Mouse (Mus musculus): ENCODE data around the gene Msl1. TPM values are rescaled to one million over a fixed set of nuclear protein-coding genes. Genes with fewer than 3 reads are reported as not detected.

Gene Msl1
- polyA plus RNA-seq, 1 experiment from 2014 or later = 28.0 TPM

DNA sequence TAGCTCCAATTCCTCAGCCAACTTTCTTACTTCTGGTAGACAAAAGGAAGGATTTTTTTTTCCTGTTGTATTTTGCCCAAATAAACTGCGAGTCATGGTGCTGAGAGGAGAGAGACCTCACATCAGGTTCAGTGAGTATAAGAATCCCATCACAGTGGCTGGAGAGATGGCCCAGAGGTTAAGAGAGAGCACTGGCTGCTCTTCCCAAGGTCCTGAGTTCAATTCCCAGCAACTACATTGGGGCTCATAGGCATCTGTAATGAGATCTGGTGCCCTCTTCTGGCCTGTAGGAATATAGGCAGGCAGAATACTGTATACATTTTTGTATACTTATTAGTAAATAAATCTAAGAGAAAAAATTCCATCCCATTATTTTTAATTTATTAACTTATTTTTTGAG is 7.6 kb upstream of the Msl1 start:
- H3K4me1 ChIP-seq (replicated peaks; ENCODE audit: control insufficient read depth, insufficient read depth, low read length) = peaks cover 19% of the 10 kb centered on the region
- H3K4me2 ChIP-seq (replicated peaks; ENCODE audit: low read depth, low read length) = no peak overlapping the region
- no peaks in the 10 kb centered on the region for H3K9me3 ChIP-seq (ENCODE audit: control insufficient read depth, low read length)
- no peak overlapping the region for H3K9ac ChIP-seq (ENCODE audit: low read depth, low read length)
- no peak overlapping the region for H3K27ac ChIP-seq (ENCODE audit: low read depth, low read length)
- ATAC-seq (ENCODE audit: low FRiP score) = no peak
- H3K4me3 ChIP-seq (ENCODE audit: low read depth, low read length) = no peak overlapping the region
- H3K27me3 ChIP-seq (ENCODE audit: control insufficient read depth, insufficient read depth, low read length) = no peaks in the 10 kb centered on the region
- no peaks in the 10 kb centered on the region for H3K36me3 ChIP-seq (ENCODE audit: control insufficient read depth, insufficient read depth, low read length)
- peak; percentile 19 for DNase-seq (ENCODE audit: low spot score)
- WGBS = 90% methylated on average over 1 of the region's 1 CpGs

DNA sequence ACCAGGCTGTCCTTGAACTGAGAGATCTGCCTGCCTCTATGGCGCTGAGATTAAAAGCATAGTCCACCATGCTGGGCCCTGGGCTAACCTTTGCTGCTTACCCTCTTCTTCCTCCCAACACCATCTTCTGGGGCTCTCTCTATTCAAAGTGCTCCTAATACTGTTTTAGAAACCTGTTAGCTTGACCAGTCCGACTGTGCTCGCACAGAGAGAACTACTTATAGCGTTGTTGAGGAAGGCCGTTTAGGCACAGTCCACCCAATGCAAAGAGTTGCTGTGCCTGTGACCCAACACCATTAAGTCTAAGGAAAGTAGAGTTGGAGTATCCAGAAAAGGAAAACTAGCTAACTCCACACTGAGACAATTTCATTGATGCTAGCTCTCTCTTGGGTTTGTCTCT is 7.2 kb upstream of the Msl1 start:
- no peaks in the 10 kb centered on the region for H3K9me3 ChIP-seq (ENCODE audit: control insufficient read depth, low read length)
- H3K36me3 ChIP-seq (ENCODE audit: control insufficient read depth, insufficient read depth, low read length) = no peaks in the 10 kb centered on the region
- 96% methylated on average over 5 of the region's 5 CpGs for WGBS
- DNase-seq (ENCODE audit: low spot score) (no peak), ATAC-seq (ENCODE audit: low FRiP score) (no peak)
- H3K27ac ChIP-seq (ENCODE audit: low read depth, low read length) = no peak overlapping the region
- H3K9ac ChIP-seq (ENCODE audit: low read depth, low read length) = no peak overlapping the region
- no peaks in the 10 kb centered on the region for H3K27me3 ChIP-seq (ENCODE audit: control insufficient read depth, insufficient read depth, low read length)
- peaks cover 15% of the 10 kb centered on the region; the same call in 1 of the 2 replicates for H3K4me1 ChIP-seq (replicated peaks; ENCODE audit: control insufficient read depth, insufficient read depth, low read length)
- no peak overlapping the region for H3K4me2 ChIP-seq (replicated peaks; ENCODE audit: low read depth, low read length)
- no peak overlapping the region for H3K4me3 ChIP-seq (ENCODE audit: low read depth, low read length)

DNA sequence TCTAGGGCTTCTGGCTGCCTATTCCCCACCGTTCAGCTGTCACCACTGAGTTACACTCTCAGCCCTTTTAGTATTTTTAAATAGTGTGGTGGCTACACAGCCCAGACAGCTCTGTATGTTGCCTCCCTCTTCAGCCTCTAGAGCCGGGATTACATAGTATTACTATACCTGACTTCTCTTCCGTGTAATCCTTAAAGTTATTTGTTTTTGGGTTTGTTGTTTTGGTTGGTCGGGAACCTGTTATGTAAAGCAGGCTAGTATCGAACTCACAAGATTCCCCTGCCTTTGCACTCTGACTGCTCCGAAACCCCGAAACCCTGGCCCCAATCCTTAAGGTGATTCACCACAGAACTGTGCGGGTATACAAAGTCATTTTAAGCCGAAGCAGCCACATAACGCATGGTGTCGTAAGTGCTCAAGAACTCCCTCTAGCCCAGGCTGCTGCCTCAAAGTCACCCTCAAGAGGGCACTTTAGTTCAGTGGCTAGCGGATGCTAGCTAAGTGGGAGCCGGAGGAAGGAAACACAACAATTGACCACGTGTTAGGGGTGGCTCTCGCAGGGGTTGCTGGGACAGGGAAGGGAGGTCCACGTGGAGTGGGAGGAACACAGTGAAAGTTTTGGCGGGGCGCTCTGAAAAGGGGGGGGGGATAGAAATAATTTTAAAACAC is 6.6 kb upstream of the Msl1 start:
- H3K27me3 ChIP-seq (ENCODE audit: control insufficient read depth, insufficient read depth, low read length) = no peaks in the 10 kb centered on the region
- H3K27ac ChIP-seq (ENCODE audit: low read depth, low read length) = 0 out of 2 replicates have a peak overlapping the region, but pooled peaks have one; percentile 12
- no peaks in the 10 kb centered on the region for H3K36me3 ChIP-seq (ENCODE audit: control insufficient read depth, insufficient read depth, low read length)
- H3K4me2 ChIP-seq (replicated peaks; ENCODE audit: low read depth, low read length) = peak overlapping the region; percentile 93
- H3K4me3 ChIP-seq (ENCODE audit: low read depth, low read length) = peak overlapping the region; percentile 41
- peak; percentile 87 for DNase-seq (ENCODE audit: low spot score)
- H3K9me3 ChIP-seq (ENCODE audit: control insufficient read depth, low read length) = no peaks in the 10 kb centered on the region
- 16% methylated on average over 18 of the region's 18 CpGs for WGBS
- no peak overlapping the region; the same call in 1 of the 2 replicates for H3K9ac ChIP-seq (ENCODE audit: low read depth, low read length)
- peaks cover 14% of the 10 kb centered on the region for H3K4me1 ChIP-seq (replicated peaks; ENCODE audit: control insufficient read depth, insufficient read depth, low read length)
- ATAC-seq (ENCODE audit: low FRiP score) = peak; percentile 87

DNA sequence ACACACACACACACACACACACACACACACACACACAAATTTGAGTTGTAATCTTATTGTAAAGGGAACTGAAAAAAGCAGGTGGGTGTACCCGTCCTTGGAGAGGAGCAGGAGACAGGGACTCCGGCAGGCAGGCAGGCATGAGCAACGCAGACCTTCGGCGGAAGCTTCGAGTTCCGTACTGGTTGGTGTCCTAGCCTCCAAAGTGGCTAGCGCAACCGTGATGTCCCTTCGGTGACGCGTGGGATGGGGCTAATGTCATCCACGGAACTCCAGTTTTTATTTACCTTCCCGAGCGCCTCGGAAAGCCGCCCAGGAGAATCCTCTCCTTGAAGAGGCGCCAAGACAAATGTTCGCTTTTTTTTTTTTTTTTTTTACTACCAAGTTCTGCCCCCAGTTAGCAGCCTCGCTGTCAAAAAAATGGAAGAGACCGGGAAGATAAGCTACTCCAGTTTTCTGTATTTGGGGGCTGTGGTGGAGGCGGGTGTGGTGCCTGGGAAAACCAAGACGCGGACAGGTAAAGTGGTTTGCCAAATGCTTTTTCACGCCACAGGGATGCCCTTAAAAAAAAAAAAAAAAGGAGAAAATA is 6.0 kb upstream of the Msl1 start:
- WGBS = 2% methylated on average over 25 of the region's 25 CpGs
- H3K9me3 ChIP-seq (ENCODE audit: control insufficient read depth, low read length) = no peaks in the 10 kb centered on the region
- H3K27ac ChIP-seq (ENCODE audit: low read depth, low read length) = no peak overlapping the region
- DNase-seq (ENCODE audit: low spot score) = no peak
- peak overlapping the region; percentile 57; the same call in 1 of the 2 replicates for H3K9ac ChIP-seq (ENCODE audit: low read depth, low read length)
- ATAC-seq (ENCODE audit: low FRiP score) = peak; percentile 41; the same call in 1 of the 2 replicates
- H3K4me1 ChIP-seq (replicated peaks; ENCODE audit: control insufficient read depth, insufficient read depth, low read length) = peaks cover 15% of the 10 kb centered on the region
- no peaks in the 10 kb centered on the region for H3K36me3 ChIP-seq (ENCODE audit: control insufficient read depth, insufficient read depth, low read length)
- H3K4me3 ChIP-seq (ENCODE audit: low read depth, low read length) = peak overlapping the region; percentile 41
- no peaks in the 10 kb centered on the region for H3K27me3 ChIP-seq (ENCODE audit: control insufficient read depth, insufficient read depth, low read length)
- H3K4me2 ChIP-seq (replicated peaks; ENCODE audit: low read depth, low read length) = peak overlapping the region; percentile 93

DNA sequence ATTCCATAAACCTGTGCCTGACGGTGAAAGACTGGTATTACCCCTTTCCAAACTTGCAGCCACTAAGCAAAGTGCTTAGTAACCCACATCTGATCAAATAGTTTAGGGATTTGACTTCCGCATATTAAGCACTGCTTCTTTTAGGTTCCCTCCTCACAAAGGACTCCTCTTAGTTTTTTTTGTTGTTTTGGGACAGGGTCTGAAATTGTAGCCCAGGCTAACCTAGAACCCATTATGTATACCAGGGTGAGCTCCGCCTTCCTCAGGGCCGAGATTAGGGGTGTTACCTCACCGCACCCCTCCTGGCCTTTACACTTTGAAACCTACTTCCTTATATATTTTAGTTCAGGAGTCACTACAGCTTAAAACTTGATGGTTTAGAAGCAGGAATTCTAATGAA is 5.5 kb upstream of the Msl1 start:
- H3K4me2 ChIP-seq (replicated peaks; ENCODE audit: low read depth, low read length) = peak overlapping the region; percentile 93; the same call in 1 of the 2 replicates
- no peaks in the 10 kb centered on the region for H3K27me3 ChIP-seq (ENCODE audit: control insufficient read depth, insufficient read depth, low read length)
- DNase-seq (ENCODE audit: low spot score) = no peak
- WGBS = 38% methylated on average over 5 of the region's 5 CpGs
- H3K4me3 ChIP-seq (ENCODE audit: low read depth, low read length) = peak overlapping the region; percentile 41; the same call in 1 of the 2 replicates
- H3K27ac ChIP-seq (ENCODE audit: low read depth, low read length) = no peak overlapping the region
- no peak overlapping the region for H3K9ac ChIP-seq (ENCODE audit: low read depth, low read length)
- no peaks in the 10 kb centered on the region for H3K9me3 ChIP-seq (ENCODE audit: control insufficient read depth, low read length)
- H3K4me1 ChIP-seq (replicated peaks; ENCODE audit: control insufficient read depth, insufficient read depth, low read length) = peaks cover 15% of the 10 kb centered on the region
- no peak for ATAC-seq (ENCODE audit: low FRiP score)
- H3K36me3 ChIP-seq (ENCODE audit: control insufficient read depth, insufficient read depth, low read length) = no peaks in the 10 kb centered on the region

DNA sequence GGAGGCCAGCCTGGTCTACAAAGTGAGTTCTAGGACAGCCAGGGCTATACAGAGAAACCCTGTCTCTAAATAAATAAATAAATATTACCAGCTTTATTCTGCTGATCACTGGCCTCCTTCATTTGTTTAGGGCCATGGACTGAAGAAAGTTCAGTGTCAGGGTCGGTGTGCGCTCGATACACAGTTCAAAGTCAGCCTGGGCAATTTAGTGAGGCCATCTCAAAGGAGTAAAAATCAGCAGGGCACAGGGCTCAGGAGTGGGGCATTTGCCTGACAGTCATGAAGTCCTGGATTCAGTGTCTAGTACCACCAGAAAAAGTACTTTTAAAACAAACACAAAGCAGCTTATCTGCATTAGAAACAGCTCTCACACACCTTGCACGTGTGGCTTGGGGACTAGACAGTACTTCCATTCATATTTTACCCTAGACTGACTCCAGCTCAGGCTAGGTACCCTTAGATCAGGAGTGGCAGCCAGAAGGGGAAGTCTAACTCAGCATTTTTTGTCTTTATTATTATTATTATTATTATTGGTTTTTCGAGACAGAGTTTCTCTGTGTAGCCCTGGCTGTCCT is 4.6 kb upstream of the Msl1 start:
- Histone ChIP-seq H3K9ac (ENCODE audit: low read depth, low read length) (no peak overlapping the region), H3K4me2 (replicated peaks; ENCODE audit: low read depth, low read length) (no peak overlapping the region), H3K4me1 (replicated peaks; ENCODE audit: control insufficient read depth, insufficient read depth, low read length) (peaks cover 15% of the 10 kb centered on the region), H3K27me3 (ENCODE audit: control insufficient read depth, insufficient read depth, low read length) (no peaks in the 10 kb centered on the region), H3K36me3 (ENCODE audit: control insufficient read depth, insufficient read depth, low read length) (no peaks in the 10 kb centered on the region), H3K9me3 (ENCODE audit: control insufficient read depth, low read length) (no peaks in the 10 kb centered on the region), H3K4me3 (ENCODE audit: low read depth, low read length) (no peak overlapping the region), H3K27ac (ENCODE audit: low read depth, low read length) (no peak overlapping the region)
- no peak for ATAC-seq (ENCODE audit: low FRiP score)
- DNase-seq (ENCODE audit: low spot score) = no peak
- 80% methylated on average over 5 of the region's 5 CpGs for WGBS

DNA sequence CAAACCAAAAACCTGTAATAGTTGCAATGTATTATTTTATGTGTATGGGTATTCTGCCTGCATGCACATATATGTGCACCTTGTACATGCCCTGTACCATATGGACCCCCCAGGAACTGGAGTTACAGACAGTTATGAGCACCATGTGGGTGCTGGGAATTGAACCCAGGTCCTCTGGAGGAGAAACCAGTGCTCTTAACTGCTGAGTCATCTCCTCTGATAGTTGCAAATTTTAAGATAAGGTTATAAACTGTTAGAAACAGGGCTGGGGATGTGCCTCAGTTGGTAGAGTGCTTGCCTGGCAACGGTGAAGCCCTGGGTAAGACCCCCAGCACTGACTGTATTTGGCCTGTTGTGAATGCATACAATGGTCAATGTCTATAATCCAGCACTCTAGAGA is 3.9 kb upstream of the Msl1 start:
- H3K36me3 ChIP-seq (ENCODE audit: control insufficient read depth, insufficient read depth, low read length) = no peaks in the 10 kb centered on the region
- no peak overlapping the region for H3K4me3 ChIP-seq (ENCODE audit: low read depth, low read length)
- no peak overlapping the region for H3K9ac ChIP-seq (ENCODE audit: low read depth, low read length)
- DNase-seq (ENCODE audit: low spot score) = no peak
- peaks cover 10% of the 10 kb centered on the region for H3K4me1 ChIP-seq (replicated peaks; ENCODE audit: control insufficient read depth, insufficient read depth, low read length)
- H3K27ac ChIP-seq (ENCODE audit: low read depth, low read length) = no peak overlapping the region
- no peaks in the 10 kb centered on the region for H3K9me3 ChIP-seq (ENCODE audit: control insufficient read depth, low read length)
- no peaks in the 10 kb centered on the region for H3K27me3 ChIP-seq (ENCODE audit: control insufficient read depth, insufficient read depth, low read length)
- no peak overlapping the region for H3K4me2 ChIP-seq (replicated peaks; ENCODE audit: low read depth, low read length)
- whole genome bisulfite sequencing = 82% methylated on average over 1 of the region's 1 CpGs
- ATAC-seq (ENCODE audit: low FRiP score) = no peak

DNA sequence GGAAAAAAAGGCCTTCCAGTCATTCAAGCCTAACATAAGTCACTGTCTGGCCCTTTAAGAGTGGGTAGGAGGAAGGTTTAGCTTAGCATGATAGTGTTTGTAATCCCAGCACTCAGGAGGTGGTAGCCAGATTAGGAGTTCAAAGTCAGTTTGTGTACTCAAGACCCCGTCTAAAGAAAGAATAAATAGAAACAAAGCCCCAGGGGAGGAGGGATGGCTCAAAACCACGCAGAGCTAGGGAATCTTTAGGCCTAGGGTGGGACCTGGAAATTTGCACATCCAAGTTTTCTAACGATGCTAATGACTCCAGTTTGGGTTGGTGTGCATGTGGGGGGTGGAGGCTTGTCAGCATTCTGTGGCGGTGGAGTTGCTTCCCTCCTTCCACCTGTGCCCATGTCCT is 3.2 kb upstream of the Msl1 start:
- Histone ChIP-seq H3K36me3 (ENCODE audit: control insufficient read depth, insufficient read depth, low read length) (no peaks in the 10 kb centered on the region), H3K9ac (ENCODE audit: low read depth, low read length) (no peak overlapping the region), H3K27me3 (ENCODE audit: control insufficient read depth, insufficient read depth, low read length) (no peaks in the 10 kb centered on the region), H3K4me1 (replicated peaks; ENCODE audit: control insufficient read depth, insufficient read depth, low read length) (peaks cover 9% of the 10 kb centered on the region), H3K27ac (ENCODE audit: low read depth, low read length) (no peak overlapping the region), H3K4me3 (ENCODE audit: low read depth, low read length) (no peak overlapping the region), H3K4me2 (replicated peaks; ENCODE audit: low read depth, low read length) (no peak overlapping the region), H3K9me3 (ENCODE audit: control insufficient read depth, low read length) (no peaks in the 10 kb centered on the region)
- no peak for ATAC-seq (ENCODE audit: low FRiP score)
- WGBS = 18% methylated on average over 4 of the region's 4 CpGs
- no peak for DNase-seq (ENCODE audit: low spot score)

Data from hindbrain, embryonic 11.5 days (tissue).